Mouse (Mus musculus): Measurements from ENCODE around the gene Nol3.

- TF ChIP-seq POLR2A (IDR thresholded peaks at IDR 0.05; ENCODE audit: control insufficient read depth, extremely low read depth, insufficient read depth, low read length, poor library complexity) (no peak), CTCF (IDR thresholded peaks at IDR 0.05; ENCODE audit: borderline replicate concordance, control insufficient read depth, extremely low read depth, insufficient read depth, low read length, poor library complexity) (no peak)
Measured at GRCm38 (mm10) chr8:105310118-105310517, 34.2 kb downstream of the Nol3 start.
